Mouse (Mus musculus) ES-E14 (cell line): ENCODE measurements around the gene Ntrk2. TPM values are rescaled to one million over a fixed set of nuclear protein-coding genes. Genes with fewer than 3 reads are reported as not detected.

Experiments
- DNase-seq: peaks from one replicate; pipeline ENCODE4 v3.0.0-alpha.2; 2013; ENCODE audit warnings: low read depth, low spot score
- H3K27ac ChIP-seq: 2 replicates; pipeline ENCODE4 v1.5.1; 2012; ENCODE audit warnings: low read depth, mild to moderate bottlenecking, low read length, moderate library complexity, mixed read lengths; ENCODE audit not compliant: poor library complexity, insufficient read depth, severe bottlenecking
- H3K36me3 ChIP-seq: 2 replicates; pipeline ENCODE4 v1.6.1; 2012; ENCODE audit warnings: mild to moderate bottlenecking, low read length, moderate library complexity, mixed read lengths; ENCODE audit not compliant: control insufficient read depth, poor library complexity, insufficient read depth, severe bottlenecking
- H3K4me1 ChIP-seq, 2 experiments: fragments of 150-350 bp in 1 of 2; sonication (generic) in 1 of 2; 2 replicates each; pipeline ENCODE4 v1.6.1; 2012; ENCODE audit warnings: low read length in 2 of 2, mild to moderate bottlenecking in 1 of 2, mixed read lengths in 1 of 2; ENCODE audit not compliant: control insufficient read depth in 2 of 2, insufficient read depth in 2 of 2, poor library complexity in 1 of 2
- H3K4me3 ChIP-seq, 2 experiments: fragments of 150-350 bp in 1 of 2; sonication (generic) in 1 of 2; 2 replicates each; pipeline ENCODE4 v1.5.1; 2012; ENCODE audit warnings: low read length in 2 of 2, low read depth in 1 of 2, mild to moderate bottlenecking in 1 of 2, mixed read lengths in 1 of 2; ENCODE audit not compliant: insufficient read depth in 1 of 2, poor library complexity in 1 of 2, severe bottlenecking in 1 of 2
- H3K9ac ChIP-seq: 2 replicates; pipeline ENCODE4 v1.6.1; 2012; ENCODE audit warnings: low read depth, mild to moderate bottlenecking, low read length, mixed read lengths; ENCODE audit not compliant: poor library complexity, insufficient read depth, severe bottlenecking
- H3K9me3 ChIP-seq: fragments of 150-350 bp; sonication (generic); 2 replicates; pipeline ENCODE4 v1.6.1; 2012; ENCODE audit warnings: low read depth, mild to moderate bottlenecking, low read length; ENCODE audit not compliant: control insufficient read depth, insufficient read depth
- CHD2 ChIP-seq: IDR thresholded peaks from 2 replicates; pipeline ENCODE4 v1.6.1; 2014; ENCODE audit warnings: mild to moderate bottlenecking, low read depth, low read length, inconsistent platforms
- HCFC1 ChIP-seq: IDR thresholded peaks from 2 replicates; pipeline ENCODE4 v1.6.1; 2012; ENCODE audit warnings: low read length, inconsistent platforms, borderline replicate concordance; ENCODE audit not compliant: insufficient read depth
- MAFK ChIP-seq: IDR thresholded peaks from 2 replicates; pipeline ENCODE4 v1.6.1; 2014; ENCODE audit warnings: mild to moderate bottlenecking, low read depth, low read length, inconsistent platforms; ENCODE audit not compliant: insufficient read depth
- ZC3H11A ChIP-seq: IDR thresholded peaks from 2 replicates; pipeline ENCODE4 v1.6.1; 2012; ENCODE audit warnings: low read depth, mild to moderate bottlenecking, inconsistent platforms, low read length, borderline replicate concordance
- ZNF384 ChIP-seq: IDR thresholded peaks from 2 replicates; pipeline ENCODE4 v1.6.1; 2012; ENCODE audit warnings: low read depth, low read length, inconsistent platforms
- in situ Hi-C, 2 experiments: fragments of 600-800 bp; cut with MboI; formaldehyde crosslinking; loops; one replicate each; pipeline ENCODE4 v1.15.1; 2025; ENCODE audit warnings: low sequenced_read_pairs in 2 of 2, inconsistent platforms in 1 of 2; ENCODE audit not compliant: unreplicated experiment in 2 of 2
- total RNA-seq: library from RNA; depleted of rRNA; stranded (reverse); fragments of 300-350 nt; gene quantifications from 2 replicates; pipeline ENCODE4 v1.2.3, GENCODE M21; 2012

Ntrk2 gene
- total RNA-seq, 1 experiment = 5.0 TPM

DNA sequence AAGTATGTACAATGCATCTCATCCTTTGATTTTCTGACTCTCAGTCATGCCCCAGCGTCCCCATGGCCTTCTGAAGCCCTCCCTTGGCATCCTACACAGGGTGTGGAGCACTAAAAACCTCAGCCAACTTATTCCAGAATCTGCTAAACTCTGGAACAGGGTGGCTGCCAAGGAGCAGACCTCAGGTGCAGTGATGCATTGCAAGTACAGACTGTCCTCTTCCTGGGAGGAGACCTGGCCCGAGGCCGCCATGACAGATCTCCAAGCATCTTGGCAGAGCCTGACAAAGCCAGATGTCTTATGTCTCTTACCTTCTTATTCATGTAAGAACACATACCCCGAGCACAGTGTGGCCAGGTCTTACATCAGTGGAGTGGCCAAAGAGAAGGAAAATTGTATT, 250.5 kb downstream of the Ntrk2 start:
- in situ Hi-C loops = no loop called here
- no peak overlapping the region for H3K27ac ChIP-seq
- no peaks in the 10 kb centered on the region for H3K9me3 ChIP-seq
- peaks cover 4 to 13% of the 10 kb centered on the region in 2 experiments; a peak in 3 of 4 replicates for H3K4me1 ChIP-seq
- no peaks in the 10 kb centered on the region for H3K36me3 ChIP-seq
- H3K9ac ChIP-seq = no peak overlapping the region
- TF ChIP-seq CHD2 (no peak), MAFK (no peak)
- no peak overlapping the region for H3K4me3 ChIP-seq
- DNase-seq = no peak

- in situ Hi-C loops = no loop called here
- no peak overlapping the region for H3K9ac ChIP-seq
- H3K27ac ChIP-seq = no peak overlapping the region
- TF ChIP-seq MAFK (no peak), HCFC1 (no peak), CHD2 (no peak), ZC3H11A (no peak), ZNF384 (no peak)
- DNase-seq = no peak
- peaks cover 4 to 13% of the 10 kb centered on the region in 2 experiments; a peak in 3 of 4 replicates for H3K4me1 ChIP-seq
- no peak overlapping the region for H3K4me3 ChIP-seq
- no peaks in the 10 kb centered on the region for H3K36me3 ChIP-seq
- no peaks in the 10 kb centered on the region for H3K9me3 ChIP-seq
Observed at GRCm38 (mm10) chr13:59057886-59058285, 251.5 kb downstream of the Ntrk2 start.

DNA sequence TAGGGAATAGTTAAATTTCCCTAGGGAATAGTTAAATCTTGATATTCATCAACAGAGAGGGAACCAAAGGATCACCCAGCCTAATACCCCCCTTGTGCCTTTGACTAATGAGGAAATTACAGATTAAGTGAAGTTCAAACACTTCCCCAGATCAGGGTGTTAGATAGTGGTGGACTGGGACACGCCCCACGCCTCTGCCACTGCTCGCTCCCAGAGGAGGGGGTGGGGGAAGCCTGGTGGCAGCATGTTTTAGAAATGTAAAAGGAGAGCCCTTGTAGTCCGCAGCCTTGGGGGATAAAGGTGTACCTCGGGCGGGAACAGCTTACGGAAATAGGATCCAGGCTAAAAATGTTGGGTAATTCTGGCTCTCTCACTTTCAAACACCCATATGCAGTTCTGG, 252.7 kb downstream of the Ntrk2 start:
- no peak overlapping the region for H3K27ac ChIP-seq
- in situ Hi-C loops = no loop called here
- peaks cover 4 to 13% of the 10 kb centered on the region in 2 experiments; a peak in 3 of 4 replicates for H3K4me1 ChIP-seq
- no peaks in the 10 kb centered on the region for H3K36me3 ChIP-seq
- DNase-seq = peak; percentile 53
- no peak overlapping the region for H3K9ac ChIP-seq
- TF ChIP-seq CHD2 (no peak), ZC3H11A (no peak), HCFC1 (no peak), MAFK (no peak), ZNF384 (no peak)
- no peaks in the 10 kb centered on the region for H3K9me3 ChIP-seq
- peak overlapping the region in 1 of 2 experiments; percentile 32; a peak in 1 of 4 replicates for H3K4me3 ChIP-seq

DNA sequence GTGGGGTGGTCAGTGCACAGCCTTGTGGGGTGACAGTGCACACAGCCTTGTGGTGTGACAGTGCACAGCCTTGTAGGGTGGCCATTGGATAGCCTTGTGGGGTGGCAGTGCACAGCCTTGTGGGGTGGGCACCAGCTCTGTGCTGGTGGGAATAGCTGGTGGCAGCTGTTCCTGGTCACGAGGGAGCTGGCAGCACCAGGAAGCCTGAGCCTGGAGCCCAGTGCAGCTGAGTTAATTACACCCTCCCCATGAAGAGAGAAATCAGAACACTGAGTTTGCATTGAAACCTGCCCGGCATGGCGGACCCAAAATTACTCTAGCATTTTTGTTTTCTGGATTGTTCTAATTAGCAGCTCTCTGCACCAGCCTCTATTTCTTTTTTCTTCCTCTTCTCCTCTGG, 259.3 kb downstream of the Ntrk2 start:
- TF ChIP-seq HCFC1 = no peak
- TF ChIP-seq ZNF384 = no peak
- in situ Hi-C loops = no loop called here
- Histone ChIP-seq H3K4me3 (no peak overlapping the region), H3K9ac (no peak overlapping the region), H3K9me3 (no peaks in the 10 kb centered on the region), H3K4me1 (no peaks in the 10 kb centered on the region), H3K27ac (no peak overlapping the region), H3K36me3 (no peaks in the 10 kb centered on the region)
- DNase-seq = no peak

GRCm38 (mm10) chr13:59073635-59074256, 267.4 kb downstream of the Ntrk2 start:
- in situ Hi-C loops = no loop called here
- peak; percentile 52 for DNase-seq
- Histone ChIP-seq H3K9me3 (no peaks in the 10 kb centered on the region), H3K4me3 (no peak overlapping the region), H3K27ac (no peak overlapping the region), H3K36me3 (no peaks in the 10 kb centered on the region), H3K4me1 (0 out of 4 replicates have a peak, but pooled peaks cover 0 to 2% of the 10 kb centered on the region in 2 experiments), H3K9ac (no peak overlapping the region)
- TF ChIP-seq ZC3H11A (peak; percentile 47; the same call in 1 of the 2 replicates), MAFK (no peak)
